Mouse (Mus musculus) adrenal gland, adult (tissue): ENCODE measurements at regions not wholly inside any gene's neighbourhood (a gene's known extent, or its start where the extent isn't known, plus 50 kb on each side); places are given as distances from the start of the nearest gene placed in this dataset.
A peak's percentile ranks its signal among the peaks of the same experiment; 100 is the strongest.

ENCODE experiments used
- DNase-seq, 2 experiments: peaks; one replicate each; pipeline ENCODE4 v3.0.0; 2022 to 2023; ENCODE audit warnings: low spot score in 1 of 2; ENCODE audit not compliant: inconsistent age in 2 of 2

GRCm38 (mm10) chr3:149431795-149432194, 441.4 kb upstream of the Adgrl2 start:
- no peak for DNase-seq

GRCm38 (mm10) chr3:149426023-149426759, 435.8 kb upstream of the Adgrl2 start:
- peak in 1 of 2 experiments; percentile 23 for DNase-seq

- DNase-seq: no peak
Measured at GRCm38 (mm10) chr3:149424306-149424705, 434.0 kb upstream of the Adgrl2 start.

GRCm38 (mm10) chr3:149423491-149423890, 433.1 kb upstream of the Adgrl2 start:
- no peak for DNase-seq

GRCm38 (mm10) chr3:149415081-149415480, 424.7 kb upstream of the Adgrl2 start:
- no peak for DNase-seq

GRCm38 (mm10) chr3:149413114-149413513, 422.8 kb upstream of the Adgrl2 start:
- no peak for DNase-seq

- DNase-seq: no peak
Measured at GRCm38 (mm10) chr3:149410518-149410917, 420.2 kb upstream of the Adgrl2 start.

GRCm38 (mm10) chr3:149408858-149409257, 418.5 kb upstream of the Adgrl2 start:
- DNase-seq: no peak

- DNase-seq: no peak
Measured at GRCm38 (mm10) chr3:149405872-149406271, 415.5 kb upstream of the Adgrl2 start.

GRCm38 (mm10) chr3:149404691-149405090, 414.3 kb upstream of the Adgrl2 start:
- no peak for DNase-seq

GRCm38 (mm10) chr3:149402496-149402895, 412.1 kb upstream of the Adgrl2 start:
- no peak for DNase-seq

GRCm38 (mm10) chr3:149395082-149395481, 404.7 kb upstream of the Adgrl2 start:
- DNase-seq: no peak

GRCm38 (mm10) chr3:149393317-149394172, 403.2 kb upstream of the Adgrl2 start:
- DNase-seq: no peak

GRCm38 (mm10) chr3:149392164-149392563, 401.8 kb upstream of the Adgrl2 start:
- DNase-seq: no peak

- DNase-seq: no peak
Measured at GRCm38 (mm10) chr3:149387537-149387936, 397.2 kb upstream of the Adgrl2 start.

GRCm38 (mm10) chr3:149386027-149386426, 395.7 kb upstream of the Adgrl2 start:
- no peak for DNase-seq

GRCm38 (mm10) chr3:149385336-149385735, 395.0 kb upstream of the Adgrl2 start:
- DNase-seq: no peak

- peak; percentile 34 to 88 for DNase-seq
Measured at GRCm38 (mm10) chr3:149381559-149382245, 391.3 kb upstream of the Adgrl2 start.

- peak; percentile 23 to 61 for DNase-seq
Measured at GRCm38 (mm10) chr3:149381051-149381450, 390.7 kb upstream of the Adgrl2 start.

- DNase-seq: no peak
Measured at GRCm38 (mm10) chr3:149379866-149380472, 389.6 kb upstream of the Adgrl2 start.

GRCm38 (mm10) chr3:149379249-149379865, 389.0 kb upstream of the Adgrl2 start:
- no peak for DNase-seq
